Comparison of ENCODE assay signal across 16 mouse cellular contexts in genomic region chr17:65806416-65806815, GRCm38 (mm10).
"Had no signal": no experiment of that assay in that cellular context is flagged by ENCODE, and none has a peak within 500 bp of the region (broad histone marks: within the 10 kb centered on the region; RNA-seq: fewer than 3 reads in every experiment).

No protein-coding gene starts in this region.

- H3K4me3 ChIP-seq: limb, embryonic 10.5 days; limb, embryonic 13.5 days; liver, embryonic 12.5 days; liver, embryonic 15.5 days; lung, embryonic 15.5 days; midbrain, embryonic 13.5 days had no signal

- H3K27me3 ChIP-seq: limb, embryonic 13.5 days; liver, embryonic 12.5 days; liver, embryonic 15.5 days; lung, embryonic 15.5 days; midbrain, embryonic 13.5 days had no signal

- H3K9ac ChIP-seq: limb, embryonic 13.5 days; liver, embryonic 12.5 days; liver, embryonic 15.5 days; lung, embryonic 15.5 days; midbrain, embryonic 13.5 days had no signal

- H3K4me1 ChIP-seq: limb, embryonic 10.5 days; limb, embryonic 13.5 days; liver, embryonic 12.5 days; midbrain, embryonic 13.5 days had no signal

- ATAC-seq: intestine, embryonic 16.5 days; liver, embryonic 12.5 days; midbrain, embryonic 13.5 days had no signal

- H3K27ac ChIP-seq: limb, embryonic 10.5 days; limb, embryonic 13.5 days; liver, embryonic 12.5 days; liver, embryonic 15.5 days; lung, embryonic 15.5 days; macrophage; midbrain, embryonic 13.5 days had no signal

- DNase-seq: kidney, adult 18-20 months; kidney, adult 9 months; kidney, postnatal 14 days; kidney, postnatal 4 days; layer of hippocampus, adult 9-11 months; layer of hippocampus, postnatal 36 days; liver; thymus, postnatal 25 days had no signal

- H3K9me3 ChIP-seq: limb, embryonic 10.5 days; limb, embryonic 13.5 days; liver, embryonic 12.5 days; liver, embryonic 15.5 days; lung, embryonic 15.5 days; midbrain, embryonic 13.5 days had no signal

- H3K4me2 ChIP-seq: limb, embryonic 13.5 days; liver, embryonic 12.5 days; liver, embryonic 15.5 days; lung, embryonic 15.5 days; midbrain, embryonic 13.5 days had no signal
